Mouse (Mus musculus) naive thymus-derived CD4-positive, alpha-beta T cell, adult 2 months (primary cell): ENCODE measurements around the gene Pcsk4.

Experiments
- DNase-seq: peaks from one replicate; pipeline ENCODE4 v3.0.0-alpha.2; 2011; ENCODE audit warnings: low read depth

Pcsk4 gene

DNA sequence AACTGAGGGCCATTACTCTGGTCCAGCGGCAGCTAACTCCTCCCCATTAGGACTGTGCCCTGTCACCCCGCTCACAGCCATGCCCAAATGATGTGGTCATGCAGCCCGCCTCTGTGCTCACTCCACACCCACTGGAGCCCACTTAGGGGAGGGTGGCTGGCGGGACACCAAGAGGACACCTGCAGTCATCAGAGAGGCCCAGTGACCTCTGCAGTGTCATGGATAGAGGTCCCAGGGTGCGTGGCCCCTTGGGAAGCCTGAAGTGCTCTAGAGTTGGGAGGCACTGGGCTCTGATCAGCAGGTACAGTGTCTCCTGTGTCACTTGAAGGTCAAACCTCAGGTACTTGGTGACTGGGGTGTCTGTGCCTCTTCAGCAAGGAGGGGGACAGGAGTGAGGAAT lies 32.5 kb downstream of the Pcsk4 start:
- DNase-seq, result no peak

DNA sequence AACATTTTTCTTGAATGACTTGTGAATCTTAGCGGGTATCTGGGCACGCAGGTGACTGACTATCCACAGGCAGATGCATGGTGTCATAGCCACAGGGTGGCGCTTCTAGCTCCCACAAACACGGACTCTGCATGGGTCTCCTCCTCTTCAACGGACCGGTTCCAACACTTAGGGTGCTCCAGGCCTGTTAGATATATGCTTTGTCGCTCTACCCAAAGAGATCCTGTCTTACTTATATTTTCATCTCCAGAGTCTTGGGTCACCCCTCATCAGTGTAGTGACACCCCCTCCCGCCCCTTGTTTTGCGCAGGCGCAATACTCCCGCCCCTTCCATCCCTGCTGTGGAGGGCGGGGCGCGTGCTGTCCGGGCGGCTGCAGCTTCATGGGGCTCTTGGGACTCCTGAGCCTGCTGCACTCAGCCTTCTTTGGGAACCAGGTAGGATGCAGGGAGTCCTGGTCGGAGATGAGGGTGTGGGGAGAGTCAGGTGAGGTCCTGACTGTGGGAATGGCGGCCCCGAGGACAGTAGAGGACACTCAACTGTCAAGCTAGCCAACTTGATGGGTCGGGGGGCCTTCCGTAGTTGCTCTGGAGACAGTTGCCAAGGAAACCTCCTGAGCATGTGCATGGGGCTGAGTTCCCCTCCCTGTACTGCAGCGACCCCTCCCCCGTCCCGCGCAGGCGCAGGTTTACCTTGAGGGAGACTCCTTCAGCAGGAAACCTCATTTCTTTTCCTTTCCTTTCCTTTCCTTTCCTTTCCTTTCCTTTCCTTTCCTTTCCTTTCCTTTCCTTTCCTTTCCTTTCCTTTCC lies 33.5 kb downstream of the Pcsk4 start, which contains the start of gene Apc2:
Apc2 (plus strand) TSS at position 360 of the 808 bp plus-strand sequence.
- DNase-seq, result peak; percentile 89

DNA sequence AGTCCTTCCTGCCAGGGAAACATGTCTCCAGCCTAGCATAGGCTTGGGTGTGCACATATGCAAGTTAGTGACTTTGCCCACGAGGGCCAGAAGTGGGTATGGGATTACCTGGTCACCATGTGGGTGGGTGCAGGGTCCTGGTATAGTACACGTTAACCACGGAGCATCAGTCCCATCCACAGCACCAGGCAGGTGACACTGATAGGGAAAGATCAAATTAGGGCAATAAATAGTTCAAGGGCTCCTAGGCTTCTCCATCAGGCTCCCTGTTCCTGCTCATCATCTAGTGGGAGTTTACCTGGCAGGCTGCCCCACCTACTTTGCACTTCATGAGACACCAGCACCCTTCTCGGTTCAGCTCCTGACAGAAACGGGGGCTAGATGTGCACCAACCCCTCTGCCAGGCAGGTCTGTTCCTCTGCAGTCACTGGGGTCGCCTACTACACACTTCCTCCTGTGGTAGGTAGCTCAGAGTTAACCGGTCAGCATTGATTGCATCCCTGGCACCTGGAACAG lies 34.5 kb downstream of the Pcsk4 start:
- no peak for DNase-seq

DNA sequence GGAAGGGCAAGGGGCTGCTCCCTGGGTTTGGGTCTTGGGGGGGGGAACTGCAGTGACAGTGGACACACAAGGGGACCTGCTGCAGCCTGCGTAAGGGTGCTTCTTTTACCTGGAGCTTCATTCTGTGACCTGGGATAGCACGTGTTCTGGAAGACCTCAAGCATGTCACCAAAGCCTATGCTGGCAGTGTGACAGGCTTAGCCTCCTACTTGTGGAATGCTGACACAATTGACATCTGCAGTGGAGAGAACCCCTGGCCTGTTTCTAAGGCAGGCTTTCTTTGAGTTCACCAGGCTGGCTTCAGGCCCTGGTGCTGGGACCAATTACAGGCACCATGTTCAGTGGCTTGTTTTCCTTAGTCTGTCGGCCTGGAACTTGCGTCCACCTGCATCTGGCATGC lies 35.0 kb downstream of the Pcsk4 start:
- DNase-seq, result peak; percentile 41

DNA sequence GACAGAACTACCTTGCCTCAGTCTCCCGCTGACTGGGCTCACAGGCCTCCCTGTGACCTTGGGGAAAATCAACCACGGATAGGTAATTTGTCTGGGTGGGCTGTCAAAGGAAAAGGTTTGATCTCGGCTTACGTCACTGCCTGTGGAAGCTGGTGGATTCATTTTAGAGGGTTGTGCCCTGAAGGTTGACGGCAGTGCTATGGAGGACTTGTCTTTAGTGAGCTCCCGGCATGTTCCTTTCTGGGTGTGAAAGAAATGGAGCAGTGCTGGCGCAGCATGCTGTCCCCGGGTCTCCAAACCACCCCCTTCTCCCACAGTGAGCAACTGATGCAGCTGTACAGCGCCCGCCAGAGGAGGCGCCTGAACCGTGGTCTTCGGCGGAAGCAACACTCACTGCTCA lies 36.0 kb downstream of the Pcsk4 start:
- peak; percentile 44 for DNase-seq

DNA sequence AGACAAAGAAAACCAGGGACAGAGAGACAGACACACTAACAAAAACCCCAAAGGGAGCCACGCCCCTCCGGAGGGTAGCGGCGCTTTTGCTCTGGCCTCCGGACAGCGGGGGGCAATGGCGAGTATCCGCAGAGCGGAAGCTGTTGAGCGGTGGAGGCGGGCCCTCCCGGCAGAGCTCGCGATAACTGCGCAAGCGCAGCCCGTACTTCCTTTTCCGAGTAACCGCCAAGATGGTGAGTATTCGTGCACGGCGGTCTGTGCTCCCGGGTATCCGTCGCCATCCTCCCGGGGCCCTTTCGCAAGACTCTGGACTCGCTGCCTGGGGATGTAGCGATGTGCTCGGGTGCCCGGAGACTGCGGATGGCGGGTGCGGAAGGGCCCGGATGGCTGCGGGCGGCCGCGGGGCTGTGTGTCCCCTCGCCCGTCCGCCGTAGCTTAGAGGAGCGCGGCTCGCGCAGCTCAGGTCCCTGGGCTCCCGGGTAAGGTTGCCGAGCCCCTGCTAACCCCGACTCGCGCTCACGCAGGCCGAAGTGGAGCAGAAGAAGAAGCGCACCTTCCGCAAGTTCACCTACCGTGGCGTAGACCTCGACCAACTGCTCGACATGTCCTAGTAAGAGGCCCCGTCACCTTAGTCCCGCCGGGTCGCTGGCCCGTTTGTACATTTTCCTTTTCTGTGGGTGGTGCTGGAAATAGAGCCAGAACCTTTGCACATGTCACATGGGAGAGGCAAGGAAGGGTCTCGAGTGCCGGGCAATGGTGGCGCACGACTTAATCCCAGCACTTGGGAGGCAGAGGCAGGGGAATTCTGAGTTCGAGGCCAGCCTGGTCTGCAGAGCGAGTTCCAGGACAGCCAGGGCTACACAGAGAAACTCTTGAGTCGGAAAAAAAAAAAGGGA lies 36.8 kb downstream of the Pcsk4 start, which contains the start of gene Rps15:
Rps15 (plus strand) TSS at position 203 of the 896 bp plus-strand sequence.
- DNase-seq, result peak; percentile 98

DNA sequence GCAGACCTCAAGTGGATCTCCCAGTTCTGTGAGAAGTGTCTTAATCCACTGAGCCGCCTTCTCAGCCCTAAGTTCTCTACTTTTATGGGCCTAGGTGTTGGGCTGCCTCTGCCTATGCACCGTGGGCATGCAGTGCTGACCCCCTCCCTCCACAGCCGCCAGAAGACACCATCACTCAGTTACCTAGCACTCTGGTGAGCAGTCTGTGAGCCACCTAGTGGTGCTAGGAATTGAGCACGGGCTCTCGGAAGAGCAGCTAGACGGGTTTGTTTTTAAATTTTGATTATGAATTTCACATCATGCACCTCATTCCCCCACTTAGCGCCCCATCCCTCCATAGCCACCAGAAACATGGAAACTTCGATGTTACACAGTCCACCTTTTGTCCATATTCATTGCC lies 40.6 kb downstream of the Pcsk4 start:
- DNase-seq, result no peak

DNA sequence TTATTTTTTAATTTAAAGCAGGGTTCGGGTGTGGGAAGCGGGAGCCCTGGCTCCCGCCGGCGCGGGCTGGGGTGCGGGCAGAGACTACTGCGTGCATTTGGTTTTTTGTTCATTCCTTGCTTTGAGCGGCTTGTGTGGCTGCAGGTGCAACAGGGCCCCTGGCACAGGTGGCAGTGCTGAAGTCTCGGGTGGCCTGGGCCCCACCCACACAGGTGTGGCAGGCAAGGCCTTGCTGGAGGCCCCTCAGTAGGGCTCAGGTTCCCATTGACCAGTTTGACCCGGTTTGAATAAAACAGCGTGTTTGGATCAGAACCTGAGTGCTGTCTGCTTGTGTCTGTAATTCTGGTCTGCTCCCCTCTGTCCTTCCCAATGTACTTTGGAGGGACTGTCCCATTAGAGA lies 41.2 kb downstream of the Pcsk4 start:
- no peak for DNase-seq

DNA sequence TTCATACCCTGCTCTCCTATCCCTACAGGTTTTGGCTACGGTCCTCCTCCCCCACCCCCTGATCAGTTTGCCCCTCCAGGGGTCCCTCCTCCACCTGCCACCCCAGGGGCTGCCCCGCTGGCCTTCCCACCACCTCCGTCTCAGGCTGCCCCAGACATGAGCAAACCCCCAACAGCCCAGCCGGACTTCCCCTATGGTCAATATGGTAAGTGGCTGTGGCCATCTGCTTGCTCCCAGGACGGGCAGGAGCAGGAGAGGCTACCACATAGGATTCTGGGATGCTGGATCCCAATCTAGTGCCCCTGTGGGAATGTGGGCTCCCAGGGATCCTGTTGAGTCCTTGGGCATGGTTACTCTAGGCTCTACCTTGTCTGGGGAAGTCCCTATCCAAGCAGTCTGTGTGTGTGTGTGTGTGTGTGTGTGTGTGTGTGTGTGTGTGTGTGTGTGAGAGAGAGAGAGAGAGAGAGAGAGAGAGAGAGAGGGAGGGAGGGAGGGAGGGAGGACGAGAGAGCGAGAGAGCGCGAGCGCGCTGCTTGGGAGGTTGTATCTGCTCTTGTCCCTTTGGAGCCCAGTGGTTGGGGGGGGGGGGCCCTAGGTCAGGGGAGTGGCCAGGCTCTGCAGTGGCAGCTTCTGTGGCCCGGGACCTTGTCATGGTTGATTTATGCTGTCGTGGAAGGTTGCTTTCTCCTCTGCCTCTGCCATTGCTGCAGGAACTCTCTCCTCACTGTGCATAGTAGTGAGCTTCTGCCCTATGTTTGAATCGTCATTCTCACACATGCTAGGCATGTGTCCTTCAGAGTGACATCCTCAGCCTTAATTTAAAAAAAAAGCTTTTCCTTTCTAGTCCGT lies 43.9 kb downstream of the Pcsk4 start:
- no peak for DNase-seq

DNA sequence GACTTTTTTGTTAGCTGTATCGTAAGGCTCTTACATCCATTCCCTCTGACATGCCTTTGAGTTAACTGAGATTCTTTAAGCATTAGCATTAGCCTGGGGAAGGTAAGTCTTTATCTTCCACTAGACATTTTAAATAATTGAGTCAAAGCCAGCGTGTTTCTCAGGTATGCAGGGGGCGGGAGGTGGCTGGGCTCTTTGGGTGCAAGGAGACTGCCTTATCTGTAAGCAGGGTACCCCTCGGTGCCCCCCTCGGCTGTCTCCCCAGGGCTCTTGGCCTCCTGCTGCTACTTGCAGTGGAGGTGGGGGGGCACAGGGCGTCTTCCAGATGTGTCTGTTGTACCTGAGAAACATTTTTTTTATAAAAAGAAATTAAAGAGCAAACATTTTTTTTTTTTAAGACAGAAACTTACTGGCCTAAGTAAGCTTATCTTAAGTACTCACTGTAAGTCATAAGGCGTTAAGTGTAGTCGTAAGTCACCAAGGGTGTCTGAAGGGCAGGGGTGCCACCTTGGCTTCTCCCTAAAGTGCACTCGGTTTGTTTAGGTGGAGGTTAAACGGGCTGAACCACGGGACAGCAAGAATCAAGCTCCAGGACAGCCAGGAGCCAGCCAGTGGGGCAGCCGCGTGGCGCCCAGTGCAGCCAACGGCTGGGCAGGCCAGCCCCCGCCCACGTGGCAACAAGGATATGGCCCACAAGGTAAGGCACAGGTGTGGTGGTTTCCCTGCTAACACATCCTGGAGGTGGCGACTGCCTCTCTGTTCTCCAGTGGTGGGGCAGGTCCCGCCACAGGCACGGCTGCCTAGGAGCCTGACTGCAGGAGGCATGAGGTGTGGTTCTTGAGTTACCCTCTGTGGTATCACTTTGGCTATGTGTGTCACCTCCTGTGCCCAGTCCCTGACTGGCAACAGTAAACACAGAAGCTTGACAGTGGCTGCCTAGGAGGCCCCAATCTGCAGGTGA lies 46.5 kb downstream of the Pcsk4 start:
- DNase-seq, result no peak

DNA sequence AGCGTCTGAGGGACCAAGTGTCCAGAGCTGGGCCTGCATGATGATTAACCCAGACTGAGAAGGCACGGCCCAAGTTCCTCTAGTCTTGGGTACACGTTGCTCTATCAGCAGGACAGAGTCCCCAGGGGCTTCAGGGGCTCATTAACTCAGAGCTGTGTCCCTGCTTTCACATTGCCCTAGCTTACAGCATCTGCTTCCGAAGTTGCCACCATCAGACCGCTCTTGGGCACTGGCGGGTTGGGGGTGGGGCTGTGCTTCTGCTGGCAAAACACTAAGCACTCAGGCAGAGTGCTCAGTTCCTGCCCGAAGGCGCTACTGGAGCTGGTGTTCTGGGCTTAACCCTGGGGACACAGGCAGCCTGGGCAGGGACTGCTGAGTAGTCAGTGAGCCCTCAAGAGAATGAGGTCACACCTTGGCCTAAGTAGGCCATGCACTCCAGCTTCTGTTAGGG lies 47.4 kb downstream of the Pcsk4 start:
- DNase-seq, result no peak

DNA sequence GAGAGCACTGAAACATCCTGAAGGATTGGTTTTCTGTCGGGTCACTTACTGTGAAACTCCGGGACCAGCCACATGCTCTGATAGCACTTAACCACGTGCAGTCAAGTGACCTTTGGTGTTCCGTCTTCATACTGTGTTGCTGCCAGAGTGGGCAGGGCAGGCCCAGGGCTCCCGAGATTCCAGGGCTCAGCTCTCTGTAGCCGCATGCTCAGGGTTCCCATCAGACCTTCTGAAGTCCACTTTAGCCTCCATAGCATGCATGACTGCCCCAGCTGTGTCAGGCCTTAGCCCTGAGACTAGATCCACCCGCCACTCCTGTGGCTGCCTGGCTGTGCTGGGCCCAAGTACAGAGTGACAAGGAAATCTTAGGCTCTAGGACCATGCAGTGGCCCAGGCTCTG lies 48.0 kb downstream of the Pcsk4 start:
- no peak for DNase-seq

DNA sequence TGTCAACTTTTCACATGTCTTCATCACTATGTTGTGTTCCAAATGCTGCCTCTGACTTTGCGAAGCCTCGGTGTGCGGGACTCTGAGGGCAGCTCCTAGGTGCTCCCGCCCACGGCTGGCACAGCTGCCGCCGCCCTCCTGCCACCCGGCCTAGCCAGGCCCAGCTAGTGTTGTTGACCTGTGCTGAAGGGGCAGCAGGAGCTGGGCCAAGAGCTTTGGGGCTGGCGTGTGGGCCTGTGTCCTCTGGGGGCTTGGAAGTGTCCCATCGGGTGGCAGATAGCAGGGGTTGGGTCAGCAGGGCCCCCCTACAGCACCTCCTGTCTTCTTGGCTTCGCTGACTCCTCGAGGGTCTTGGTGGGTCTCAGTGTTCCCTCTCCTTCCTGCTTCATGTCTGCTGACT lies 50.0 kb downstream of the Pcsk4 start:
- DNase-seq, result no peak

DNA sequence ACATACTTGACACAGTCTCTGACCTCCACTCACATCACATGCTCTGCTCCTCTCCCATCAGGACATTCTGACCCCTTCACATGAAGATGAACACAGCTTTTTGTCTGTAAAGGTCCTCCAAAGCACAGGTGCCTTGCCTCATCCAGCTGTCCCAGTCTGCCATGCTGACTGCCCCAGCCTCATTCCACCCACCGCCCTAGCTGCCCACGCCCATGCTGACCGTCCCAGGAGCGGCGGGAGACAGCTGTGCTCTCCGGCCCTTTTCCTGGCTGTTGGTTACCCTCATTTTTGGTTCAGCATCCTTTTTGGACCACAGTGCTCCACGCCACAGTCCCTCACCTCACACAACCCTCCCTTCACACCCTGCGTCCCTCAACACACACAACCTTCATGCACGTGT lies 50.9 kb downstream of the Pcsk4 start:
- DNase-seq, result no peak

DNA sequence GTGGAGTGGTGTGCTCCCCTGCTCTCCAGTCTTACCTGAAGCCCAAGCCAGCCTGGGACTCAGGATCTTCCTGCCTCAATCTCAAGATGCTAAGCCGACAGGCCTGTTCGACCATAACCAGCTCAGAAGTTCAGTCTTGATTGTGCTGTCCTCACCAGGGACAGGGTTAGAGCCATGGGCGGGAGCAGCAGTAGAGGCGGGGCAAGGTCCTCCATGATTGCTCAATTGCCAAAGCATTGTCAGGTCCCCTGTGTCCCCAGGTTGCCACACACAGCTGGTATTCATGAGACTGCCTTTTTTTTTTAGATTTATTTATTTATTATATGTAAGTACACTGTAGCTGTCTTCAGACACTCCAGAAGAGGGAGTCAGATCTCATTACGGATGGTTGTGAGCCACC lies 53.1 kb downstream of the Pcsk4 start:
- no peak for DNase-seq

DNA sequence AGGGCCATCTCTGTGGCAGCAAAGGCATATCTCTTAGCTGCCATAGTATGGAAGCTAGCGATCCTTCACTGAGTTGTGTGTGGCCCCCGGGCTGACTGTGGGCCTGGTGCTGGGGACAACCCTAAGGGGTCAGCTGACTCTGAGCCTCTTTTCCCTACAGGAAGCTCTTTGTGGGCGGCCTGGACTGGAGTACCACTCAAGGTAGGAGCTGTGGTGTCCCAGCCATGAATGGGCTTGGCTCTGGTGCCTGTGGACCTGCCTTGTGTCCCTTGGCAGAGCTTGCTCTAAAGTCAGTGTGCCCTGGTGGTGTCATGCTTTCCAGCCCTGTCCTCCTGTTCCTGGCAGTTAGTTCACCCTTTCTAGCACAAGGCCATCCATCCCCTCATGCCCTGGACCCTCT lies 55.5 kb downstream of the Pcsk4 start:
- DNase-seq, result no peak

DNA sequence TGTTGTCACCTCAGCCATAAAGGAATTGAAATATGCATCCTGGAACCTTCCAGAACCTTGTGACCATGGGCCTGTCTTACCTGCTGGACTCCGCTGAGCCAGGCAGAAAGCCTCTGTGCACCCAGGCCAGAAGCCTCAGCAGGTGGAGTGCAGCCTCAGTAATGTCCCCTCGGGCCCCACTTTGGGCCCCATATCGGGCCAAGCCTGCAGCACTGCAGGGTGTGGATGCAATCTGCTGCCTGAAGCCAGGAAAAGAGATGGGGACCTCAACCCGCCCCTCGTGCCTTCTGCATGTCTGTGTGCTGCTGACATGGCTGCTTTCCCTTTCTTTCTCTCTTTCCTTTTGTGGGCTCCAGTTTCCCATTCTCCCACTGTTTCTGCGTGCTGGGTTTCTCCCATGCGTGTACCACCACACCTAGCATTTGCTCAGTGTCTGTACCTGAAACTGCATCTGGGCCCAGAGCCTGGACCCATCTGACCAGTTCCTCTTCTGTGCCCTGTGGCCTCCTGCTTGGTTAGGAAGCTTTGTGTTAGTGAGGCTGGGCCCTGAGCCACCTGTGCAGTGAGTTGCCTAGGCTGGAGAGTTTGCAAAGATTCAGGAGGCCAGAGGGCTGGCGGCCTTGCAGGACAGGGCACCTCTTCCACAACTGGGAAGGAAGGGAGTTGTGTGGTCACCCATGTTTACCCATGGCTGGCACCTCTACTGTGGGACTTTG lies 57.3 kb downstream of the Pcsk4 start:
- no peak for DNase-seq
